Comparison of ENCODE assay signal across 10 mouse cellular contexts in the genomic region with DNA sequence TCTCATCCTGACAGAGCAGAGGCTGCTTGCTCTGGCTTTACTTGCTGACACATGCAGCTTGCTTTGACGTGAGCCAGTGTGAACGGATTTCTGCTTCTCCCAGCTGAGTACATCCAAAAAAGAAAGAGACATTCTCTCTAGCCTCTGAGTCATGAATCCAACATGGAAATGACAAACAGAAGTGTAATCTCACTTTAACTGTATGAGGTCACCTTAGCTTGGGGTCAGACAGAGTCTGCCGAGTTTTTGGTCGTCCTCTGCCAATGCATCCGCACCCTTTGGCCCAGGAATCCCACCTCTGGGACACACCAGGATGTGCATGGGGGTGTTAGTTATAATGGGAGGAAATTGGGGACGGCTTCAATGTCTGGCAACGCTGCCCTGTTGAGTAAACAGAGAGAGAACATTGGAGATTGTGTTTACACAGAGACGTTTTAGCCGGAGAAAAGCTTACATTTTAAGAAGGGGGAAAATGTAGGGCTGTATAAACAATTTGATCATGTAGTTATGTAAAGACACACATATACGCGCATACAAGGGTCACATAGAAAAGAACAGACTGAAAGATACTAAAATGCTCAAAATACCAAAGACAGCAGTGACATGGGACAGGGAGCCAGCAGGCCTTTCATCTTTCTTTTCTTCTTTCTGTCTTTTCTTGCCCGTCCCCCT. TPM values are rescaled to one million over a fixed set of nuclear protein-coding genes. Genes with fewer than 3 reads are reported as not detected.
A peak's percentile ranks its signal among the peaks of the same experiment; 100 is the strongest.
DNase-seq lines count a peak whose midpoint lies in the region; ATAC-seq lines count a peak whose summit lies in the region.
"Had no signal": no experiment of that assay in that cellular context is flagged by ENCODE, and none has a peak within 500 bp of the region (broad histone marks: within the 10 kb centered on the region; RNA-seq: fewer than 3 reads in every experiment).

No protein-coding gene starts in this region.

- peak; percentile 75 for ATAC-seq in intestine, embryonic 15.5 days

- H3K9me3 ChIP-seq in intestine, embryonic 15.5 days = no peaks in the 10 kb centered on the region
- H3K9me3 ChIP-seq: limb, embryonic 13.5 days had no signal

- no peak overlapping the region; the same call in 1 of the 2 replicates for H3K4me3 ChIP-seq in intestine, embryonic 15.5 days (replicated peaks)
- H3K4me3 ChIP-seq: limb, embryonic 13.5 days had no signal

- H3K27ac ChIP-seq in intestine, embryonic 15.5 days = peak overlapping the region; percentile 91
- H3K27ac ChIP-seq: limb, embryonic 13.5 days had no signal

- peak; percentile 43 to 52 for DNase-seq in right cerebral cortex, adult 2 months (ENCODE audit: low spot score in 2 of 2)
- no peak for DNase-seq in right cerebral cortex, postnatal 10 days (ENCODE audit: low spot score in 2 of 2)
- peak; percentile 60 to 65 for DNase-seq in gastrocnemius, adult 8-10 months (ENCODE audit: low spot score in 2 of 2)
- DNase-seq in telencephalon, adult 2 months (ENCODE audit: low read depth, low spot score) = peak; percentile 48
- DNase-seq in cerebellum, adult 11-12 months = no peak
- no peak for DNase-seq in embryo, embryonic 9.5 days (ENCODE audit: extremely low spot score)
- DNase-seq: cerebellum, postnatal 10 days had no signal

- no peaks in the 10 kb centered on the region for H3K27me3 ChIP-seq in intestine, embryonic 15.5 days (replicated peaks)
- H3K27me3 ChIP-seq: limb, embryonic 13.5 days had no signal

- 17% methylated on average over 12 of the region's 12 CpGs for WGBS in intestine, embryonic 15.5 days

- H3K4me1 ChIP-seq in intestine, embryonic 15.5 days (replicated peaks) = 0 out of 2 replicates have a peak, but pooled peaks cover 4% of the 10 kb centered on the region
- H3K4me1 ChIP-seq: limb, embryonic 13.5 days had no signal

- no peaks in the 10 kb centered on the region for H3K36me3 ChIP-seq in intestine, embryonic 15.5 days
- H3K36me3 ChIP-seq: limb, embryonic 13.5 days had no signal

- H3K4me2 ChIP-seq in intestine, embryonic 15.5 days (replicated peaks) = peak overlapping the region; percentile 29
- H3K4me2 ChIP-seq: limb, embryonic 13.5 days had no signal

- H3K9ac ChIP-seq in intestine, embryonic 15.5 days = no peak overlapping the region
- H3K9ac ChIP-seq: limb, embryonic 13.5 days had no signal

RNA-seq across cellular contexts. Expression of a gene that starts 33.7 kb away (rescaled TPM):
- total RNA-seq in gastrocnemius, adult 8-10 months (2022) = 1 to 10 TPM; 1.5 to 3.4 (median 2.2) TPM
- 16.2 and 16.5 TPM in 2 replicates for polyA plus RNA-seq in intestine, embryonic 15.5 days (2015; fragmentation: Nextera tagmentation; extraction: Ambion mirVana)

RNA-seq across cellular contexts. Expression of a gene that starts 45.6 kb away (rescaled TPM):
- total RNA-seq in gastrocnemius, adult 8-10 months (2022) = 10 to 100 TPM; 33.6 to 50.3 (median 43.1) TPM
- polyA plus RNA-seq in intestine, embryonic 15.5 days (2015; fragmentation: Nextera tagmentation; extraction: Ambion mirVana) = 75.9 and 92.8 TPM in 2 replicates
- total RNA-seq: hematopoietic stem cell, adult 5-6 weeks had no signal

RNA-seq across cellular contexts. Expression of a gene that starts 59.1 kb away (rescaled TPM):
- 1 to 10 TPM; 2.6 to 3.3 (median 3.0) TPM for total RNA-seq in gastrocnemius, adult 8-10 months (2022)
- polyA plus RNA-seq in intestine, embryonic 15.5 days (2015; fragmentation: Nextera tagmentation; extraction: Ambion mirVana) = 21.3 and 21.4 TPM in 2 replicates

Comparison
In these comparisons a context has a peak if more than half of its experiments do, and no peak if none do; other contexts are left out.
1. DNase-seq: peak in right cerebral cortex, adult 2 months (2 of 2), gastrocnemius, adult 8-10 months (2 of 2) and telencephalon, adult 2 months (single experiment); none in right cerebral cortex, postnatal 10 days (0 of 2), cerebellum, adult 11-12 months (single experiment) and embryo, embryonic 9.5 days (single experiment).